Mouse (Mus musculus) lung, embryonic 16.5 days (tissue): ENCODE measurements around the gene Sdha. TPM values are rescaled to one million over a fixed set of nuclear protein-coding genes. Genes with fewer than 3 reads are reported as not detected.
A peak's percentile ranks its signal among the peaks of the same experiment; 100 is the strongest.

ENCODE experiments used
- ATAC-seq: fragments of 200-750 bp; cut with Nextera tagmentation; 2 replicates; pipeline ENCODE4 v1.8.0; 2017; ENCODE audit warnings: low read depth, mild to moderate bottlenecking, moderate library complexity
- H3K27ac ChIP-seq: fragments of 300-500 bp; sonication (generic); 2 replicates; pipeline ENCODE4 v1.5.1; 2014; ENCODE audit warnings: mild to moderate bottlenecking, control low read depth, low read length
- H3K27me3 ChIP-seq: fragments of 300-500 bp; sonication (generic); 2 replicates; pipeline ENCODE4 v1.6.1; 2014; ENCODE audit warnings: low read depth, low read length, mixed read lengths; ENCODE audit not compliant: control insufficient read depth, insufficient read depth
- H3K36me3 ChIP-seq: fragments of 300-500 bp; sonication (generic); 2 replicates; pipeline ENCODE4 v1.6.1; 2014; ENCODE audit warnings: low read length; ENCODE audit not compliant: control insufficient read depth, insufficient read depth
- H3K4me1 ChIP-seq: fragments of 300-500 bp; sonication (generic); replicated peaks from 2 replicates; pipeline ENCODE4 v1.6.1; 2014; ENCODE audit warnings: low read length, mixed read lengths; ENCODE audit not compliant: control insufficient read depth, insufficient read depth
- H3K4me2 ChIP-seq: fragments of 300-500 bp; sonication (generic); 2 replicates; pipeline ENCODE4 v1.6.1; 2014; ENCODE audit warnings: low read depth, low read length, control low read depth
- H3K4me3 ChIP-seq: fragments of 300-500 bp; sonication (generic); 2 replicates; pipeline ENCODE4 v1.5.1; 2014; ENCODE audit warnings: mild to moderate bottlenecking, low read length, control low read depth
- H3K9ac ChIP-seq: fragments of 300-500 bp; sonication (generic); 2 replicates; pipeline ENCODE4 v1.6.1; 2014; ENCODE audit warnings: low read length, control low read depth
- H3K9me3 ChIP-seq: fragments of 300-500 bp; sonication (generic); 2 replicates; pipeline ENCODE4 v1.6.1; 2016; ENCODE audit warnings: low read length; ENCODE audit not compliant: control insufficient read depth
- WGBS: fragments of 180-500 bp; shearing (Covaris S2); extraction: QIAGEN DNeasy Blood & Tissue Kit; methylation state at CpG from one replicate; pipeline ENCODE4 v1.1.7; 2014; 5-methylcytosine and 5-hydroxymethylcytosine counted together
- polyA plus RNA-seq: library from polyadenylated mRNA; unstranded; fragments of >200 nt; fragmentation: Nextera tagmentation; extraction: Ambion mirVana; gene quantifications from 2 replicates; pipeline ENCODE4 v1.2.1, GENCODE M21; 2015

Sdha gene
- polyA plus RNA-seq = 254 and 283 TPM in 2 replicates

DNA sequence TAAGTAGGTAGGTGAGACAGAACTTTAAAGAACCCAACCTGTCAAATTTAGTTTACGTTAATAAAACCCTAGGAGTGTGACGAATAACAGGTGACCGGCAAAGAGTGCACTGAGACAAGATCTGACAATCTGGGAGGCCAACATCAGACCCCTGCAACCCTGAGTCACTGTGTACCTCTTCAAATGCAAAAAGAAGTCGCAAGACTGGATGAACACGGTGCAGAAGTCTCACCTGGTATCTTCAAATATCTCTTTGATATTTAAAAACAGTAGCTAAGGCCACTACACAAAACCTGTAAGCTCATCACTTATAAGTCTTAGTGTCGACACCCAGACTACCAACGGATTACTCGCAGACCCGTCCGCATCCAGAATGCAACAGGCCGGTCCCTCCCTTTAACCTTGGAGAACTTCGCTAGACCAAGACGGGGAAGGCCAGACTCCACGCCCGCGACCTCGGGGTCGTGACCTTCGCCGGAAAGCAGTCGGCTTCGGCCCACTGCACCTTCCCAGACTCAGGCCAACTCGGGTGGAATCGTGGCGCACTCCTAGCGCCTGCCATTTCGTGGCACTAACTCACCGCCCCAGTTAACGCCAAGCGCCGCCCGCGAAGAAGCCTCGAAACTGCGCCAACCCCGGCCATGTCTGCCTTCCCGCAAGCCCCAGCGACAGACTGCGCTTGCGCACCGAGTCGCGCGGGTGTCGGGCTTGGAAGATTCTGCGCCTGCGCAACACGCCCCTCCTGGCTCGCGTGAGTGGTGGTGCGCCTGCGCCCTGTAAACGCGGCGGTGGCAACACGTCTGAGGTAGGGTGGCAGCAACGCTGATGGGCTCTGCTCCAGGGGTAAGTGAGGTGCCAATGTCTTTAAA, at the start of gene Sdha, which contains the start of gene Ccdc127:
Sdha (minus strand) TSS at position 715 of the 869 bp plus-strand sequence.
Ccdc127 (plus strand) TSS at position 744 of the 869 bp plus-strand sequence.
- H3K4me1 ChIP-seq = peaks cover 16% of the 10 kb centered on the region
- H3K4me2 ChIP-seq = peak within 1 kb of the TSS; percentile 72
- H3K9me3 ChIP-seq = no peaks in the 10 kb centered on the region
- ATAC-seq = peak; percentile 99
- peak within 1 kb of the TSS; percentile 91 for H3K4me3 ChIP-seq
- H3K27me3 ChIP-seq = no peaks in the 10 kb centered on the region
- H3K9ac ChIP-seq = peak within 1 kb of the TSS; percentile 97
- under 1% methylated on average over 57 of the region's 57 CpGs for WGBS
- H3K36me3 ChIP-seq = peaks cover 3% of the 10 kb centered on the region; the same call in 1 of the 2 replicates
- peak within 1 kb of the TSS; percentile 73 for H3K27ac ChIP-seq

DNA sequence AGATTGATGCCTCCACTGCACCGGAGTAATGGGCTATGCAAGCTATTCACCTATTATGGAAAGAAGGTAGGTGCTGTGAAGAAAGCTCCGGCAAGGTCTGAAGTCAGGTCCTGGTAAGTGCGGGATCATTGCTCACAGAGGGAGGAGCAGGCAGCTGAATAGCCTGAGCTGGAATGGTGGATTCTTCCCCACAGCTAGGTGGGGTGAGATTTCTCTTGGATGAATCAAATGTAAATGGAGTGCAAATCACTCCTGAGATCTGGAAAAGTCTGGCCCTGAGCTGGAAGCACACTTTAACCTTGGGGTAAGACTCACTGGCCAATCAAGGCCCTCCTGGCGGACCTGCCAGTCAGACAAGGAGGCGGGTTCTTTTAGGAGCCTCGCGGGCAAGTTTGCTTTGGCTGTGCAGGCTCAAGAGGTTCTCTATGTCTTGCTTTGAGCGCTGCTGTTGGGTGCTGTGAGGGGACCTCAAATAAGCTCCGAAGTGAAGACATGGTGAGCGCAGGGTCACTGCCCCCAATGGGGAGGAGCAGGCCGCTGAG, 49.3 kb upstream of the Sdha start, which contains the start of gene Ftl1-ps1:
Ftl1-ps1 (plus strand) TSS at position 397 of the 542 bp plus-strand sequence.
- Histone ChIP-seq H3K36me3 (no peaks in the 10 kb centered on the region), H3K4me2 (peak within 1 kb of the TSS; percentile 13), H3K4me1 (no peaks in the 10 kb centered on the region), H3K4me3 (no peak within 1 kb of the TSS), H3K9me3 (no peaks in the 10 kb centered on the region), H3K27me3 (no peaks in the 10 kb centered on the region), H3K27ac (no peak within 1 kb of the TSS), H3K9ac (no peak within 1 kb of the TSS)
- WGBS = 12% methylated on average over 11 of the region's 11 CpGs
- ATAC-seq = no peak

- WGBS = 70% methylated on average over 2 of the region's 2 CpGs
- no peaks in the 10 kb centered on the region for H3K27me3 ChIP-seq
- ATAC-seq = peak; percentile 21; the same call in 1 of the 2 replicates
- H3K4me3 ChIP-seq = no peak overlapping the region
- no peak overlapping the region for H3K9ac ChIP-seq
- no peak overlapping the region for H3K4me2 ChIP-seq
- H3K4me1 ChIP-seq = peaks cover 8% of the 10 kb centered on the region; the same call in 1 of the 2 replicates
- no peaks in the 10 kb centered on the region for H3K9me3 ChIP-seq
- H3K27ac ChIP-seq = no peak overlapping the region
- no peaks in the 10 kb centered on the region for H3K36me3 ChIP-seq
These were observed 41.1 kb upstream of the Sdha start for GRCm38 (mm10) chr13:74391156-74391555.

GRCm38 (mm10) chr13:74390371-74390990, 40.4 kb upstream of the Sdha start, which contains the start of gene Zfp72:
Zfp72 (minus strand) TSS chr13:74390836.
- H3K4me2 ChIP-seq = peak within 1 kb of the TSS; percentile 84
- H3K4me3 ChIP-seq = peak within 1 kb of the TSS; percentile 64
- no peaks in the 10 kb centered on the region for H3K36me3 ChIP-seq
- peaks cover 8% of the 10 kb centered on the region; the same call in 1 of the 2 replicates for H3K4me1 ChIP-seq
- no peaks in the 10 kb centered on the region for H3K9me3 ChIP-seq
- H3K9ac ChIP-seq = peak within 1 kb of the TSS; percentile 73
- ATAC-seq = peak; percentile 93
- no peak within 1 kb of the TSS for H3K27ac ChIP-seq
- WGBS = under 1% methylated on average over 14 of the region's 14 CpGs
- H3K27me3 ChIP-seq = no peaks in the 10 kb centered on the region

DNA sequence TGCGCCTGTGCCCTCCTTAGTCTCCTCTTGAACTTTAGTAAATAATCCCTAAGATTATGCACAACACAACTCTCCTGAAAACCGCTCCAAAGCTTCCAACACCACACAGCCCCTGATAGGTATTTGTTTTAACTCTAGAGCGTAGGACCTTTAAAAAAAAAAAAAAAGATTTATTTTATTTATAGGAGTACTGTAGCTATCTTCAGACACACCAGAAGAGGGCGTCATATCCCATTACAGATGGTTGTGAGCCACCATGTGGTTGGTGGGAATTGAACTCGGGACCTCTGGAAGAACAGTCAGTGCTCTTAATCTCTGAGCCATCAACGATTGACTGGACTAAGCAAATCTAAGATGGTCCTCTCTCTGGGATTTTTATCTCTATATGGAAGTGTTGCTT, 39.6 kb upstream of the Sdha start:
- Histone ChIP-seq H3K27ac (no peak overlapping the region), H3K27me3 (no peaks in the 10 kb centered on the region), H3K36me3 (no peaks in the 10 kb centered on the region), H3K4me3 (peak overlapping the region; percentile 64), H3K4me1 (peaks cover 8% of the 10 kb centered on the region; the same call in 1 of the 2 replicates), H3K4me2 (peak overlapping the region; percentile 84), H3K9me3 (no peaks in the 10 kb centered on the region), H3K9ac (peak overlapping the region; percentile 73)
- ATAC-seq = no peak; the same call in 1 of the 2 replicates
- 52% methylated on average over 6 of the region's 6 CpGs for WGBS

DNA sequence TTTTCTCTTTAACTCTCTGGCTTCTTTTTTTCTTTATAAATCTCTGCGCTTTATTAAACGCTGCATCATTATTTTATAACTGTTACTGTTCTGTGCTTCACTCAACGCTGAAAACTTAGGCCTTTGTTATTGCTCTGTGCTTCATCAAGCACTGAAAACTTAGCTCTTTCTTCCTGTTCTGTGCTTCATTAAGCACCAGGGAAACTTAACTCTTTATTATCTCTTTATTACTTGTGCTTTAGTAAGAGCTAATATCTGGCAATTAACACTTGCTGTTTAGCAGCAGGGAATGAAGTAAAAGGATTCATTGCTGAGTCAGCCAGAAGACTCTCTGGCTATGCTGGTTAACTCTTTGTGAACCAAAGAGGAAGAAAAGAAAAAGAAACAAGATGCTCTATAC, 32.2 kb upstream of the Sdha start:
- no peak for ATAC-seq
- Histone ChIP-seq H3K4me2 (no peak overlapping the region), H3K36me3 (no peaks in the 10 kb centered on the region), H3K9me3 (no peaks in the 10 kb centered on the region), H3K27ac (no peak overlapping the region), H3K27me3 (no peaks in the 10 kb centered on the region), H3K9ac (no peak overlapping the region), H3K4me3 (no peak overlapping the region), H3K4me1 (no peaks in the 10 kb centered on the region)
- 63% methylated on average over 3 of the region's 3 CpGs for WGBS

DNA sequence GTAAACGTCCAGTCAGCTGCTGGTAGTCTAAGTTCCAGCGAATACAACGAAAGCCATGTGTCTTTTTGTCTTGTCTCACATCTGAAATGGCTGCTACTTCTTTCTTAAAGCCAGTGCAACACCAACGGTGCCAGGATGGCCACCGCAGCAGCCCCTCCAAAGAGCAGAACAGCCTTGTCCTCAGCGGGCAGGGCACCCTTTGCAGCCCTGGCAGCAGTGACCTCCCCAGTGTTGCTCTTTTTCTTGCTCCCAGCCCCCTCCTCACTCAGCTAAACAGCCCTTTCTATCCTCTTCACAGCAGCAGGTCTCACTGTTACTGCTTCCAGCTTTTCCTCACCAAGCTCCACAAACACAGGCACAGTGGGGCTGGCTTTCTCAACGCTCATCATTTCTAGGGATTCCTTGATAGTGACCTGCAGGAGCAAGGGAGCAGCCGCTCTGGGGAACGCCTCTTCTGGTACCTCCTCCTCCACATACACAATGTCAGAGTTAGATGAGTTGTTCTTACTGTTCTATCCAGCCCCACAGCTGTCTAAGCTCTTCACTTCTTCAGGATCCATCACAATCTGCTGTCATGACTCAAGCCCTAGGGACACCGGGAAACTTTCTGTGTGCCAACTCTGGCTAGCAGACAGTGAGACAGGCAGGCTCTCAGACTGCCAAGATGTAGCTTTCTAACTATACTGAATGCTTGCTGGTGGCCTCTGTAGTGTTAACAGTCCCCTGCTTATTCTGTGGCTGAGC, 31.6 kb upstream of the Sdha start:
- Histone ChIP-seq H3K4me3 (no peak overlapping the region), H3K27ac (no peak overlapping the region), H3K27me3 (no peaks in the 10 kb centered on the region), H3K9me3 (no peaks in the 10 kb centered on the region), H3K36me3 (no peaks in the 10 kb centered on the region), H3K4me1 (no peaks in the 10 kb centered on the region), H3K4me2 (no peak overlapping the region), H3K9ac (no peak overlapping the region)
- WGBS = 69% methylated on average over 10 of the region's 10 CpGs
- ATAC-seq = no peak

- no peak within 1 kb of the TSS for H3K4me2 ChIP-seq
- H3K27me3 ChIP-seq = no peaks in the 10 kb centered on the region
- no peaks in the 10 kb centered on the region for H3K9me3 ChIP-seq
- no peak within 1 kb of the TSS for H3K4me3 ChIP-seq
- H3K27ac ChIP-seq = no peak within 1 kb of the TSS
- WGBS = 62% methylated on average over 8 of the region's 8 CpGs
- peak; percentile 47 for ATAC-seq
- no peak within 1 kb of the TSS for H3K9ac ChIP-seq
- H3K4me1 ChIP-seq = peaks cover 5% of the 10 kb centered on the region; the same call in 1 of the 2 replicates
- H3K36me3 ChIP-seq = peaks cover 10% of the 10 kb centered on the region
These were observed 13.8 kb upstream of the Sdha start, which contains the start of gene Lrrc14b for GRCm38 (mm10) chr13:74363859-74364235. Lrrc14b (minus strand) TSS chr13:74364005.
